Mouse (Mus musculus) regulatory T cell (primary cell): ENCODE measurements around the gene Gfod2.

Experiments used
- in situ Hi-C: fragments of 300-600 bp; cut with MboI, MseI; formaldehyde crosslinking; loops from one replicate; pipeline ENCODE4 v1.15.1; 2025; ENCODE audit warnings: high pct_unique_total_duplicates

Gene Gfod2

DNA sequence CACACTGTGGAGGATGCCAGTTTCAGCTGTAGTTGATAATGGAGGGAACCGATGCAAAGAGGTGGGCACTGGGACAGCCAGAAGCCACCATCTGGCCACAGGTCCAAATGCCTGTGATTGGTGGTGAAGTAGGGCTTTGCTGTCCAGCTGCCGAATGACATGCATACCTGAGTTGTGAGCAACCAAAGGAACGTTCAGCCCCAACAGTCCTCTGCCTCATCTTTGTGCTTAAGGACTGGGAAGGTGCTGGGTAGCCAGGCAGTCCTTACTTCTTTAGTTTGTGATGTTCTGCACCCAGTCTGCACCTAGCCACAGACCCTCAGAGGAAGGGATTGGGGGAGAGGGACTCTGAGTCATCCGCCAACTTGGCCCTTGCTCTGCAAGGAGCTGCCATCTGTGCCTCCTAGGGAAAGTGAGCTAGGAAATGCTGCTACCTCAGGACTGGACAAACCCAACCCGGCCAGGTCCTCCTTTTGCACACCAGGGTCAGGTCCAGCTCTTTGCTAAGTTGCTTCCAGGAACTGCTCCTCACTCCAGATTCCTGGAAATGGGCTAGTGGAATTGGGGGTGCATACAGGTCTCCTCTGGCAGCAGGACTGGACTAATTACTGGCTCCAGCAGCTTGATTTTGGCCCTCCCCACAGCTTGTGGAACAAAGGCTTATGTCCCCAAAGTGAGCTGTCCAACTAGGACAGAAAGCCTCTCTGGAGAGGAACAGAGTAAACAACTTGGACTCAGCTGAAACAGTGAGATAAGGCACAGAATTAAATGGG lies 10.2 kb upstream of the Gfod2 start:
- in situ Hi-C loops = no loop called here

GRCm38 (mm10) chr8:105757796-105758276 lies 628 bp downstream of the Gfod2 start:
- in situ Hi-C loops = no loop called here

DNA sequence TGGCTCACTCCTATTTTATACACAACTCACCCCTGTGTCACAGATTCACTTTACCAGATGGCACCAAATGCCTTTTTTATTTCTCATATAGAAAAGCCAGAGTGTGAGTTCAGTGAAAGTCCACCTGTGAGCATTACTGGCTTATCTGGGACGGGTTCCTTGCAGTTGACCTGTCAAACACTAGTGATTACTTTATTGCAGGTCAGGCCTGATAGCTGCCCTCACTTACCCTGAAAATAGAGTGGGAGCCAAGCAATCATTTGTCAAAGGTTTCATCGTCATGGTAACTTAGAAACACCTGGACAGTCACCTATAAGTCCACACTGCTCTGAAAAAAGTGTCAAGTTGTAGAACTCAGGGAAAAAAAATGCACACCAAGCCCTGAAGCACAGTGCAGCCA lies 3.8 kb downstream of the Gfod2 start:
- in situ Hi-C loops = no loop called here

DNA sequence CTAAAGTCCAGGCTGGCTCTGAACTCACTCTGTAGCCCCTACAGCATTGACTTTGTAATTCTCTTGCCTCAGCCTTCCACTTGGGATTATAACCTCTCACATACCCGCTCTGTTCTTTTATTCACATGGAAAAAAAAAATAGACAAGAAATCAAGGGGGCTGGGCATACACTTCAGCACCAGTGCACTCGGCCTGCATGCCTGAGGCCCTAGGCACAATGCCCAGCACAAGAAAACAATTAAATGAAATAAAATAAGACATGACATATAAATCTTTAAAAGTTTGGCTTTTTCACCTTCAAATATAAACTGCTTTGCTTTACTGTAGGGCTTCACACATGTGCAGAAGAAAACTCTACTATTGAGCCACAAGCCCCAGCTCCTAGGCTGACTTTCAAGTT lies 4.5 kb downstream of the Gfod2 start:
- in situ Hi-C loops = no loop called here

DNA sequence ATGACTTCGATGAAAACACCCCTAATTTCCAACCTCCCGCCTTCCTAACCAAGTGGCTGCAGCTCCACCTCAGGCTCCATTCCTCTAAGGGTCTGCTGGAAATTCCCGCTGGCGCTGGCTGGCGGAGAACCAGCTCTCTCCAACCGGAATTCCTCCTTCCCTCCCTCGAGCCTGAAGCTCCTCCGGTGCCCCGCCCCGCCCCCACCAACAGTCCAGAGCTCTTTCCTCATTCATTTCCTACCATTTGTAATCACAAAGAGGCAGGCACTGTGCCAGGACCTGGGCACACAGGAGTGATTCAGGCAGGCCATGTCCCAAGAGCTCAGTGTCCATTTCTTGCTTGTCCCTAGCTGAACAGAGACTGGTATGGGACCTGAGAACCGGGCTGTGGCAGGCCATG lies 7.9 kb downstream of the Gfod2 start:
- in situ Hi-C loops = no loop called here

DNA sequence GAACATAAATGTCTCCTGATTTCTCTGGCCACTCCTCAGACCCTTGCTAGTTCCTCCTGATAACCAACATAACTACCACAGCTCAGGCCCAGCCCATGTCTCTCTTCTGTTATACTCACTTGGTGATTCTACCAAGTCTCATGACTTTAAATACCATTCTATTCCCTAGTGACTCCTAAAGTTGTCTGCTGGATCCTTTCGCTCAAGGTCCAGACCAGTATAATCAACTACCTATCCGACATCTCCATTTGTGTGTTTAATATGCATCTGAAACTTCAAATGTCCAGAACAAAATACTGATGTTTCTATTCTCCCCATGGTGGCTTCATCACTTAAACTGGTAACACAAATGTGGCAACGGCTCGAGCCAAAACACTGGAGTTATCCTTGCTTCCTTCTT lies 15.2 kb downstream of the Gfod2 start:
- in situ Hi-C loops = no loop called here

GRCm38 (mm10) chr8:105739216-105739615 lies 19.2 kb downstream of the Gfod2 start:
- in situ Hi-C loops = no loop called here

DNA sequence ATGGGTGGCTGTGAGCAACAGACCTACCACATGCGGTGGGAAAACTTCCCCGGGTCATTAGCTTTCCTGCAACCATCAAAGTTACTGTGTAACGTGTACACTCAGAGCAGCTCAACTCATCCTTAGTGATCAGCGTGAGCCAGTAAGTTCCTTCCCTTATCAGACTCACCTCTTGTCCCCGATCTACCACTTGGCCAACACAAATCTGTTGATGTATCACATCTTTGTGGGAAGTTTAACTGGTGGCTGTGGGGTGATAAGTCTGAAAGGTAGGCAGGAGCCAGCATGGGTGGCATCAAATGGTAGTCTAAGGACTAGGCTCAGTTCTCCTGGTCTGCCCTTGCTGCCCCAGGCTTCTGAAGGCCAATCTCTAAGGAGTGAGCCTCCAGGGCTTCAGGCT lies 26.3 kb downstream of the Gfod2 start:
- in situ Hi-C loops = no loop called here

- in situ Hi-C loops = no loop called here
Observed at GRCm38 (mm10) chr8:105727397-105728124, 30.9 kb downstream of the Gfod2 start.

DNA sequence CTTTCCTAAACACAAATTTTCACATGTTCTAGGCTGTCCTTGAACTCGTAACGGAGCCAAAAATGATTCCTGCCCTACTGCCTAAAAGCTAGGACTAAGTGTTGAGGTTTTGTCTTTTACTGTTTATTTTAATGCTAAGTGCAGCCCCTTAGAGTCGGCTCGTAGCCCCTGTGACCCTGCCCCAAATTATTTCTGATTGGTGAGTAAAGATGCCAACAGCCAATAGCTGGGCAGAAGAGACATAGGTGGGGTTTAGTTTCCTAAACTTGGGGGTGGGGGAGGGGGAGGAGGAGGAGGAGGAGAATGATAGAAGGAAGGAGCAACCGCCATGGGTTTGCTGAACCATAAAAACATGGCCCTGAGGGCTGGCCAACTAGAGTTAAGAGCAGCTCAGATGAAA lies 32.7 kb downstream of the Gfod2 start:
- in situ Hi-C loops = no loop called here

- in situ Hi-C loops = loop anchor here (5.0 kb wide), 1 partner anchor 59 kb away; no protein-coding TSS in a partner anchor
Observed at GRCm38 (mm10) chr8:105722861-105723260, 35.6 kb downstream of the Gfod2 start.

DNA sequence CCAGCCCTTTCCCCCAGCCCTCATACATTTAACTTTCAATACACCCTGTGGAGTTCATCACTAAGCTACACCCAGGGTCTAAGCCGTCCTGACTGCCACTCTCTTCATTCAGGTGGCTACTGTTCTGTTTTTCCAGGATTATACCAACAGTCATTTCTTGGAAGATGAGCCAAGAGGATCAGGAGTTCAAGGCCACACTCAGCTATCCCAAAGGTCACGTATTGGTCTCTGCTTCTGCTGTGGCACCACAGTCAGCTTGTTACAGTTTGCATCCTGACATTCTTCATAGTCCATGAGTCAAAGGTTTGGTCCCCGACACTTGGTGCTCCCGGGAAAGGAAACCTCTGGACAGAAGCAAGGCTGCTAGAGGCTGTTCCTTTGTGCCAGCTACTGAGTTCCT lies 38.8 kb downstream of the Gfod2 start:
- in situ Hi-C loops = loop anchor here (5.0 kb wide), 1 partner anchor 63 kb away; no protein-coding TSS in a partner anchor

- in situ Hi-C loops = no loop called here
Observed at GRCm38 (mm10) chr8:105716302-105716945, 42.0 kb downstream of the Gfod2 start.

- in situ Hi-C loops = no loop called here
Observed at GRCm38 (mm10) chr8:105715042-105715441, 43.4 kb downstream of the Gfod2 start.

GRCm38 (mm10) chr8:105714139-105714538 lies 44.3 kb downstream of the Gfod2 start:
- in situ Hi-C loops = loop anchor here (5.0 kb wide), 1 partner anchor 213 kb away; no protein-coding TSS in a partner anchor

- in situ Hi-C loops = loop anchor here (5.0 kb wide), 1 partner anchor 215 kb away; no protein-coding TSS in a partner anchor
Observed at GRCm38 (mm10) chr8:105712286-105712685, 46.2 kb downstream of the Gfod2 start.

- in situ Hi-C loops = no loop called here
Observed at GRCm38 (mm10) chr8:105709317-105709716, 49.1 kb downstream of the Gfod2 start.

- in situ Hi-C loops = no loop called here
Observed at GRCm38 (mm10) chr8:105708675-105709074, 49.8 kb downstream of the Gfod2 start.

GRCm38 (mm10) chr8:105707498-105708403 lies 50.7 kb downstream of the Gfod2 start, which contains the start of the genes 4933405L10Rik and Enkd1:
Gene 4933405L10Rik (plus strand): TSS chr8:105707655.
Gene Enkd1 (minus strand): TSS chr8:105708210.
- in situ Hi-C loops = no loop called here

- in situ Hi-C loops = no loop called here
Observed at GRCm38 (mm10) chr8:105706426-105706825, 52.0 kb downstream of the Gfod2 start.

GRCm38 (mm10) chr8:105704955-105705354 lies 53.5 kb downstream of the Gfod2 start:
- in situ Hi-C loops = no loop called here
